Mouse (Mus musculus) ES-E14 (cell line): Measurements from ENCODE around the gene Lyst.

Experiments
- CHD2 ChIP-seq: IDR thresholded peaks from 2 replicates; pipeline ENCODE4 v1.6.1; 2014; ENCODE audit warnings: mild to moderate bottlenecking, low read depth, low read length, inconsistent platforms
- MAFK ChIP-seq: IDR thresholded peaks from 2 replicates; pipeline ENCODE4 v1.6.1; 2014; ENCODE audit warnings: mild to moderate bottlenecking, low read depth, low read length, inconsistent platforms; ENCODE audit not compliant: insufficient read depth
- ZC3H11A ChIP-seq: IDR thresholded peaks from 2 replicates; pipeline ENCODE4 v1.6.1; 2012; ENCODE audit warnings: low read depth, mild to moderate bottlenecking, inconsistent platforms, low read length, borderline replicate concordance

GRCm38 (mm10) chr13:13671585-13672328, 81.6 kb downstream of the Lyst start:
- TF ChIP-seq CHD2 (no peak), MAFK (no peak), ZC3H11A (no peak)
